Mouse (Mus musculus) heart, embryonic 15.5 days (tissue): Measurements from ENCODE around the gene Rspo3. TPM values are rescaled to one million over a fixed set of nuclear protein-coding genes. Genes with fewer than 3 reads are reported as not detected.

Source experiments
- ATAC-seq: fragments of 200-750 bp; cut with Nextera tagmentation; replicated peaks from 2 replicates; pipeline ENCODE4 v1.8.0; 2017; ENCODE audit warnings: low read depth, moderate TSS enrichment; ENCODE audit not compliant: insufficient number of reproducible peaks, insufficient read depth, low FRiP score
- H3K27ac ChIP-seq: fragments of 300-500 bp; sonication (generic); 2 replicates; pipeline ENCODE4 v1.5.1; 2015; ENCODE audit warnings: mild to moderate bottlenecking, inconsistent platforms
- H3K27me3 ChIP-seq: fragments of 300-500 bp; sonication (generic); 2 replicates; pipeline ENCODE4 v1.6.1; 2015; ENCODE audit warnings: inconsistent platforms
- H3K36me3 ChIP-seq: fragments of 300-500 bp; sonication (generic); 2 replicates; pipeline ENCODE4 v1.6.1; 2015; ENCODE audit warnings: mild to moderate bottlenecking, inconsistent platforms
- H3K4me1 ChIP-seq: fragments of 300-500 bp; sonication (generic); replicated peaks from 2 replicates; pipeline ENCODE4 v1.6.1; 2015; ENCODE audit warnings: inconsistent platforms
- H3K4me2 ChIP-seq: fragments of 300-500 bp; sonication (generic); 2 replicates; pipeline ENCODE4 v1.6.1; 2015; ENCODE audit warnings: inconsistent platforms, mild to moderate bottlenecking, moderate library complexity
- H3K4me3 ChIP-seq: fragments of 300-500 bp; sonication (generic); 2 replicates; pipeline ENCODE4 v1.5.1; 2015; ENCODE audit warnings: mild to moderate bottlenecking, inconsistent platforms
- H3K9ac ChIP-seq: fragments of 300-500 bp; sonication (generic); 2 replicates; pipeline ENCODE4 v1.6.1; 2015; ENCODE audit warnings: mild to moderate bottlenecking, inconsistent platforms
- H3K9me3 ChIP-seq: fragments of 300-500 bp; sonication (generic); replicated peaks from 2 replicates; pipeline ENCODE4 v1.6.1; 2016; ENCODE audit warnings: inconsistent platforms
- WGBS: fragments of 180-500 bp; shearing (Covaris S2); methylation state at CpG from one replicate; pipeline ENCODE4 v1.1.7; 2015; ENCODE audit warnings: mixed read lengths; 5-methylcytosine and 5-hydroxymethylcytosine counted together
- polyA plus RNA-seq: library from polyadenylated mRNA; unstranded; fragments of >200 nt; fragmentation: Nextera tagmentation; extraction: Ambion mirVana; gene quantifications from 2 replicates; pipeline ENCODE4 v1.2.1, GENCODE M21; 2015

Gene Rspo3
- polyA plus RNA-seq, 1 experiment from 2014 or later, result 6.6 TPM

GRCm38 (mm10) chr10:29532821-29533715 lies 2.6 kb downstream of the Rspo3 start:
- no peak overlapping the region for H3K27ac ChIP-seq
- peak; percentile 67 for ATAC-seq
- peaks cover 23% of the 10 kb centered on the region for H3K4me1 ChIP-seq
- H3K4me3 ChIP-seq, result peak overlapping the region; percentile 71
- no peaks in the 10 kb centered on the region for H3K36me3 ChIP-seq
- 0 out of 2 replicates have a peak overlapping the region, but pooled peaks have one; percentile 9 for H3K9ac ChIP-seq
- WGBS, result 1% methylated on average over 30 of the region's 30 CpGs
- no peaks in the 10 kb centered on the region for H3K9me3 ChIP-seq
- H3K4me2 ChIP-seq, result peak overlapping the region; percentile 96
- peaks cover 21% of the 10 kb centered on the region for H3K27me3 ChIP-seq

- whole genome bisulfite sequencing, result 85% methylated on average over 1 of the region's 1 CpGs
- H3K36me3 ChIP-seq, result no peaks in the 10 kb centered on the region
- ATAC-seq, result no peak
- no peaks in the 10 kb centered on the region for H3K9me3 ChIP-seq
- no peak overlapping the region for H3K4me3 ChIP-seq
- no peak overlapping the region for H3K27ac ChIP-seq
- no peak overlapping the region for H3K4me2 ChIP-seq
- no peaks in the 10 kb centered on the region for H3K4me1 ChIP-seq
- no peak overlapping the region for H3K9ac ChIP-seq
- H3K27me3 ChIP-seq, result no peaks in the 10 kb centered on the region
These were observed 22.1 kb downstream of the Rspo3 start for GRCm38 (mm10) chr10:29513563-29513962.

DNA sequence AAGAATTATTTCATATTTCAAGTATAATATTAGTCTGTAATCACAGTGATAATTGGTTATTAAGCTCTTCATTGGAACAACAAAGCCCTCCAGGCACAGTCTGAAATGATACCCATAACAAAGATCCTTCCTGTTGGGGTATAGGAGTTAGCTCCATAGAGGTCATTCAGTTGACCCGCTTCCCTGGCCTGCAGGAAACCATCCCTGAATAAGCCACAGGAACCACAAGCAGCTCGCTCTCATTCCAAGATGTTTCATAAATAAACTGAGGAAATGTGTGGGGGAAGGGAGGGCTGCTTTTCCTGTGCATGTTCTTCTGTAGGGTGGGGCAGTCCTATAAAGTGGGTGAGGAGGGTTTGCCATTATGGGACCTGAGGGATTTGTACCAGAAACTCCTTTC lies 27.5 kb downstream of the Rspo3 start:
- no peak overlapping the region for H3K27ac ChIP-seq
- WGBS, result 68% methylated on average over 2 of the region's 2 CpGs
- ATAC-seq, result no peak

DNA sequence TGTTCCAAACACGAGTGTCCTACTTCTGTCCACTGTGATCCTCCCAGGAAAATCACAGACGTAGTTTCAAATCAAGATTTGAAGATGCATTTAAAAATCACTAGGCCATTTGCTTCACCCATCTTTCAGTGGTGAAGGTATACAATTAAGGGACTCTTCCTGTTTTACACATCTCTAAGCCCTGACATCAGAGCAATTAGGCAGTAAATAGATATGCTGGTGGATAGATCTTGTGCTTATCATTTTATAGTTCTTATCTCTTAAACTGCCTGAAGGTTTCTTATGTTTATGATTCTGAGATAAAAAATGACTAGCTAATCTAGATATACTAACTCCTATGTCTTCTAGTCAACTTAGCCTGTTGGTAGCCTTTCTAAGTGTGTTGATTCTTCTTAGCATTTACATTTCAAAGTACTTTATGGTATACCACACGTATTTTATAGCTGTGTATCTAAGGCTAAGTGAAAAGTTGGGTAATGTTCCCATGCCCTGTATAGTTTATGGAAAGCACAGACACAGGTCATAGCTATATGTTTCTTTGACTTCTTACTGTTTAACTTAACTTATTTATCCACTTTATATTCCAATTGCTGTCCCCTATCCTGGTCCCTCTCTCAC lies 38.4 kb downstream of the Rspo3 start:
- Histone ChIP-seq H3K9ac (no peak overlapping the region), H3K27ac (no peak overlapping the region), H3K4me3 (no peak overlapping the region), H3K4me1 (no peaks in the 10 kb centered on the region), H3K9me3 (no peaks in the 10 kb centered on the region), H3K36me3 (no peaks in the 10 kb centered on the region), H3K4me2 (no peak overlapping the region), H3K27me3 (no peaks in the 10 kb centered on the region)
- ATAC-seq, result no peak
- 71% methylated on average over 3 of the region's 3 CpGs for WGBS

More for the DNA sequence above, 27.5 kb downstream of the Rspo3 start:
- H3K4me3 ChIP-seq, result no peak overlapping the region
- no peak overlapping the region for H3K9ac ChIP-seq
- H3K9me3 ChIP-seq, result no peaks in the 10 kb centered on the region
- H3K4me2 ChIP-seq, result no peak overlapping the region
- no peaks in the 10 kb centered on the region for H3K27me3 ChIP-seq
- H3K36me3 ChIP-seq, result no peaks in the 10 kb centered on the region
- no peaks in the 10 kb centered on the region for H3K4me1 ChIP-seq

GRCm38 (mm10) chr10:29493996-29494395 lies 41.7 kb downstream of the Rspo3 start:
- H3K9ac ChIP-seq, result no peak overlapping the region
- no peaks in the 10 kb centered on the region for H3K4me1 ChIP-seq
- no peak overlapping the region for H3K27ac ChIP-seq
- no peaks in the 10 kb centered on the region for H3K9me3 ChIP-seq
- H3K27me3 ChIP-seq, result no peaks in the 10 kb centered on the region
- WGBS, result 79% methylated on average over 1 of the region's 1 CpGs
- no peak overlapping the region for H3K4me3 ChIP-seq
- H3K4me2 ChIP-seq, result no peak overlapping the region
- H3K36me3 ChIP-seq, result no peaks in the 10 kb centered on the region
- no peak for ATAC-seq

DNA sequence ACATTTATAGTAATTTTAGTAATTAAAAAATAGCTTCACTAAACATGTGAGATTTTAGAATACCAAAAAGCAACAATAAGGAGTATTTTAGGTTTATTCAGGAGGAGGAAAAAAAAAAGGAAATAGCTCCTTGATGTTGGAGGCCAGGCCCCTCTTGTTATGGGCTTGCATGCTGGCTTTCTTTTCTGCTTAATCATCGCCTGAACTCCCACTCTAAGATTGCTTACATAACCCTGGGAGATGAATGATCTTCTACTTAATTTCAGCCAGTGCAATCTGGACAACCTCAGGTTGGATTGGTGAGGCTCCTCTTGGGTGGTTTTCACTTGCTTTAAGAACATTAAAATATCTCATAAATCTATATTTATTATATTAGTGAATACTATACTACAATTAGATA lies 54.7 kb downstream of the Rspo3 start:
- H3K4me2 ChIP-seq, result no peak overlapping the region
- H3K36me3 ChIP-seq, result no peaks in the 10 kb centered on the region
- H3K27ac ChIP-seq, result no peak overlapping the region
- no peaks in the 10 kb centered on the region for H3K27me3 ChIP-seq
- WGBS, result 43% methylated on average over 1 of the region's 1 CpGs
- no peak overlapping the region for H3K9ac ChIP-seq
- no peak overlapping the region for H3K4me3 ChIP-seq
- ATAC-seq, result no peak
- no peaks in the 10 kb centered on the region for H3K9me3 ChIP-seq
- no peaks in the 10 kb centered on the region for H3K4me1 ChIP-seq

DNA sequence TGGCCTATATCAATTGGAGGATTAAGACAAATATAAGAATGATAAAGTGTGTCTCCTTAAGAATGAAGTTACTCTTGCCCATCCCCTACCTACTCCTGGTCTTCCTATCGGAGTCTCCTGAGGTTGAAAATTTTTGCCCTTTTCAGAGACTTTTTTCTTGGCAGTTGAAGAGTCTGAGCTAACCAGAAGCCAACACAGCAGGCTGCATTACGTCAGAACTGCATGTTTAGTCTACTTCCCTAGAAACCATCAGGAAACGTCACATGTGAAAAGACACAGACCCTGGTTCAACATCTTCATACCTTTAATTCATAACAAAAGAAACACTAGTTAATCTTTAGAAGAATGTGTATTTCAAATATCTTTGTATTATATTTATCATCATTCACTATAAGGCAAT lies 56.3 kb downstream of the Rspo3 start:
- WGBS, result 45% methylated on average over 3 of the region's 3 CpGs
- ATAC-seq, result no peak
- no peak overlapping the region for H3K27ac ChIP-seq

GRCm38 (mm10) chr10:29470454-29470853 lies 65.2 kb downstream of the Rspo3 start:
- Histone ChIP-seq H3K27ac (no peak overlapping the region), H3K9me3 (no peaks in the 10 kb centered on the region), H3K36me3 (no peaks in the 10 kb centered on the region), H3K4me2 (no peak overlapping the region), H3K27me3 (no peaks in the 10 kb centered on the region), H3K4me3 (no peak overlapping the region), H3K9ac (no peak overlapping the region), H3K4me1 (no peaks in the 10 kb centered on the region)
- WGBS, result 20% methylated on average over 5 of the region's 5 CpGs
- no peak for ATAC-seq

More for the DNA sequence above, 56.3 kb downstream of the Rspo3 start:
- Histone ChIP-seq H3K4me3 (no peak overlapping the region), H3K4me1 (no peaks in the 10 kb centered on the region), H3K4me2 (no peak overlapping the region), H3K9me3 (no peaks in the 10 kb centered on the region), H3K9ac (no peak overlapping the region), H3K36me3 (no peaks in the 10 kb centered on the region), H3K27me3 (no peaks in the 10 kb centered on the region)

GRCm38 (mm10) chr10:29460100-29460499 lies 75.6 kb downstream of the Rspo3 start:
- no peak overlapping the region for H3K4me2 ChIP-seq
- no peaks in the 10 kb centered on the region for H3K4me1 ChIP-seq
- H3K4me3 ChIP-seq, result no peak overlapping the region
- 72% methylated on average over 3 of the region's 3 CpGs for WGBS
- no peak overlapping the region for H3K27ac ChIP-seq
- H3K9me3 ChIP-seq, result no peaks in the 10 kb centered on the region
- H3K36me3 ChIP-seq, result no peaks in the 10 kb centered on the region
- no peak overlapping the region for H3K9ac ChIP-seq
- no peaks in the 10 kb centered on the region for H3K27me3 ChIP-seq
- ATAC-seq, result no peak

GRCm38 (mm10) chr10:29459632-29460031 lies 76.0 kb downstream of the Rspo3 start:
- 69% methylated on average over 2 of the region's 2 CpGs for WGBS
- no peak for ATAC-seq
- Histone ChIP-seq H3K36me3 (no peaks in the 10 kb centered on the region), H3K4me1 (no peaks in the 10 kb centered on the region), H3K9me3 (no peaks in the 10 kb centered on the region), H3K27me3 (no peaks in the 10 kb centered on the region), H3K27ac (no peak overlapping the region), H3K9ac (no peak overlapping the region), H3K4me2 (no peak overlapping the region), H3K4me3 (no peak overlapping the region)

DNA sequence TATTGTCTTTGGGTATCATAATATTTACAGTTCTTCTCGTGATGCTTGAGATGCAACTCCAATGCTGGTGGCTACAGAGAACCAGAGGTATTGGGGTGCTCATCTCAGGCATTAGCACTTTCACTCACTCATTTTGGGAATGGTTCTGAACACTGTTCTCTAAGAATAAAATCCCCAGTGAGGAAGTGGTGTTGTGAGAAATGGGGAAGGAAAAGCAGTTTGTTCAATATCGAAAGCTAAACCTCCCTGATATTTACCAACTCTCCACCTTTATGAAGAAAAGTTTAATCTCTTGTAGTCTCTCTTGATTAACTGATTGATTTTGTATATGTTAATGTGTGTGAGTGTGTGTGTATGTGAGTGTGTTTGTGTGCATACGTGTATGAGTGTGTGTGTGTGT lies 90.6 kb downstream of the Rspo3 start:
- no peaks in the 10 kb centered on the region for H3K9me3 ChIP-seq
- H3K9ac ChIP-seq, result no peak overlapping the region
- no peak overlapping the region for H3K27ac ChIP-seq
- no peak for ATAC-seq
- H3K4me2 ChIP-seq, result no peak overlapping the region
- no peak overlapping the region for H3K4me3 ChIP-seq
- no peaks in the 10 kb centered on the region for H3K4me1 ChIP-seq
- 68% methylated on average over 3 of the region's 3 CpGs for WGBS
- H3K36me3 ChIP-seq, result no peaks in the 10 kb centered on the region
- H3K27me3 ChIP-seq, result no peaks in the 10 kb centered on the region

DNA sequence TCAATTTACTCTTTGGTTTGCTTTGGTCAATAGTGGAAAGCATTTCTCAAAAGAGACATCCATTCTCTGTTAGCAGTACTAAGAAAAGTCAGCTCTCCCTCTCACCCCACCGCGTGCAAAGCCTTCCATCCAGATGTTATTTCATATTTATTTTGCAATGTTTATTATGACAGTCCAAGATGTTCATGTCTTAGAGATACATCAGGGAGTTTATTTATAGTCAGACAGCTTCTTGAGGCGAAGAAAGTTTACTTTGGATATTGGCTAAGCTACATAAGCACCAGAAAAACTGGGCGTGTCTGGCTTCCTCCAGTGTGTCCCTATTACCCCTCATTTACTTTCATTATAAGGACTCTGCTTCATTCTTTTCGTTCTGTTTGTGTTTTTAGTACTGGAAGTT lies 94.4 kb downstream of the Rspo3 start:
- Histone ChIP-seq H3K9me3 (no peaks in the 10 kb centered on the region), H3K27ac (no peak overlapping the region), H3K4me2 (no peak overlapping the region), H3K36me3 (no peaks in the 10 kb centered on the region), H3K4me1 (no peaks in the 10 kb centered on the region), H3K9ac (no peak overlapping the region), H3K4me3 (no peak overlapping the region), H3K27me3 (no peaks in the 10 kb centered on the region)
- ATAC-seq, result no peak
- WGBS, result 78% methylated on average over 5 of the region's 5 CpGs
